Mouse (Mus musculus): ENCODE measurements around the gene Bcdin3d. TPM values are rescaled to one million over a fixed set of nuclear protein-coding genes. Genes with fewer than 3 reads are reported as not detected.

Gene Bcdin3d
- polyA plus RNA-seq, 1 experiment: 15.1 TPM

- DNase-seq (ENCODE audit: low read depth): peak; percentile 77
- TF ChIP-seq POLR2A (IDR thresholded peaks at IDR 0.05; ENCODE audit: borderline replicate concordance, extremely low read depth, insufficient read depth, insufficient read length, poor library complexity, severe bottlenecking): no peak
- TF ChIP-seq CTCF (IDR thresholded peaks at IDR 0.05; ENCODE audit: borderline replicate concordance, extremely low read depth, insufficient read depth, insufficient read length): no peak
Observed at GRCm38 (mm10) chr15:99501292-99502260, 27.0 kb upstream of the Bcdin3d start.

- no peak for TF ChIP-seq CTCF (IDR thresholded peaks at IDR 0.05; ENCODE audit: borderline replicate concordance, extremely low read depth, insufficient read depth, insufficient read length)
- no peak for TF ChIP-seq POLR2A (IDR thresholded peaks at IDR 0.05; ENCODE audit: borderline replicate concordance, extremely low read depth, insufficient read depth, insufficient read length, poor library complexity, severe bottlenecking)
- DNase-seq (ENCODE audit: low read depth): no peak
Observed at GRCm38 (mm10) chr15:99500320-99500719, 25.8 kb upstream of the Bcdin3d start.

GRCm38 (mm10) chr15:99499726-99500125, 25.2 kb upstream of the Bcdin3d start:
- TF ChIP-seq CTCF (IDR thresholded peaks at IDR 0.05; ENCODE audit: borderline replicate concordance, extremely low read depth, insufficient read depth, insufficient read length) (no peak), POLR2A (IDR thresholded peaks at IDR 0.05; ENCODE audit: borderline replicate concordance, extremely low read depth, insufficient read depth, insufficient read length, poor library complexity, severe bottlenecking) (no peak)
- no peak for DNase-seq (ENCODE audit: low read depth)

GRCm38 (mm10) chr15:99498781-99499180, 24.3 kb upstream of the Bcdin3d start:
- TF ChIP-seq POLR2A (IDR thresholded peaks at IDR 0.05; ENCODE audit: borderline replicate concordance, extremely low read depth, insufficient read depth, insufficient read length, poor library complexity, severe bottlenecking) (no peak), CTCF (IDR thresholded peaks at IDR 0.05; ENCODE audit: borderline replicate concordance, extremely low read depth, insufficient read depth, insufficient read length) (no peak)
- no peak for DNase-seq (ENCODE audit: low read depth)

- no peak for DNase-seq (ENCODE audit: low read depth)
- no peak for TF ChIP-seq CTCF (IDR thresholded peaks at IDR 0.05; ENCODE audit: borderline replicate concordance, extremely low read depth, insufficient read depth, insufficient read length)
- no peak for TF ChIP-seq POLR2A (IDR thresholded peaks at IDR 0.05; ENCODE audit: borderline replicate concordance, extremely low read depth, insufficient read depth, insufficient read length, poor library complexity, severe bottlenecking)
Observed at GRCm38 (mm10) chr15:99498356-99498755, 23.8 kb upstream of the Bcdin3d start.

- no peak for TF ChIP-seq POLR2A (IDR thresholded peaks at IDR 0.05; ENCODE audit: borderline replicate concordance, extremely low read depth, insufficient read depth, insufficient read length, poor library complexity, severe bottlenecking)
- TF ChIP-seq CTCF (IDR thresholded peaks at IDR 0.05; ENCODE audit: borderline replicate concordance, extremely low read depth, insufficient read depth, insufficient read length): no peak
- peak; percentile 68 for DNase-seq (ENCODE audit: low read depth)
Observed at GRCm38 (mm10) chr15:99497527-99498242, 23.2 kb upstream of the Bcdin3d start.

- TF ChIP-seq CTCF (IDR thresholded peaks at IDR 0.05; ENCODE audit: borderline replicate concordance, extremely low read depth, insufficient read depth, insufficient read length) (peak; percentile 82), POLR2A (IDR thresholded peaks at IDR 0.05; ENCODE audit: borderline replicate concordance, extremely low read depth, insufficient read depth, insufficient read length, poor library complexity, severe bottlenecking) (no peak)
- peak; percentile 91 for DNase-seq (ENCODE audit: low read depth)
Observed at GRCm38 (mm10) chr15:99497061-99497460, 22.5 kb upstream of the Bcdin3d start.

- no peak for TF ChIP-seq POLR2A (IDR thresholded peaks at IDR 0.05; ENCODE audit: borderline replicate concordance, extremely low read depth, insufficient read depth, insufficient read length, poor library complexity, severe bottlenecking)
- no peak for TF ChIP-seq CTCF (IDR thresholded peaks at IDR 0.05; ENCODE audit: borderline replicate concordance, extremely low read depth, insufficient read depth, insufficient read length)
- DNase-seq (ENCODE audit: low read depth): no peak
Observed at GRCm38 (mm10) chr15:99484745-99485144, 10.2 kb upstream of the Bcdin3d start.

- no peak for DNase-seq (ENCODE audit: low read depth)
Observed at GRCm38 (mm10) chr15:99475814-99476213, 1.3 kb upstream of the Bcdin3d start.

GRCm38 (mm10) chr15:99473801-99474575, 542 bp downstream of the Bcdin3d start:
- DNase-seq (ENCODE audit: low read depth): peak; percentile 81
- TF ChIP-seq CTCF (IDR thresholded peaks at IDR 0.05; ENCODE audit: borderline replicate concordance, extremely low read depth, insufficient read depth, insufficient read length) (no peak), POLR2A (IDR thresholded peaks at IDR 0.05; ENCODE audit: borderline replicate concordance, extremely low read depth, insufficient read depth, insufficient read length, poor library complexity, severe bottlenecking) (0 out of 2 replicates have a peak, but pooled peaks have one; percentile 23)

More at GRCm38 (mm10) chr15:99475814-99476213, 1.3 kb upstream of the Bcdin3d start:
- TF ChIP-seq CTCF (IDR thresholded peaks at IDR 0.05; ENCODE audit: borderline replicate concordance, extremely low read depth, insufficient read depth, insufficient read length) (no peak), POLR2A (IDR thresholded peaks at IDR 0.05; ENCODE audit: borderline replicate concordance, extremely low read depth, insufficient read depth, insufficient read length, poor library complexity, severe bottlenecking) (no peak)

Data from brain, embryonic 14.5 days (tissue).